Mouse (Mus musculus) urinary bladder, postnatal 14 days (tissue): ENCODE data around the gene Dip2a.
A peak's percentile ranks its signal among the peaks of the same experiment; 100 is the strongest.

Source experiments
- DNase-seq: peaks from one replicate; pipeline ENCODE4 v3.0.0; 2021; ENCODE audit warnings: low spot score

The Dip2a gene

GRCm38 (mm10) chr10:76306738-76307137, 38.4 kb downstream of the Dip2a start:
- no peak for DNase-seq

GRCm38 (mm10) chr10:76300133-76300532, 45.0 kb downstream of the Dip2a start:
- no peak for DNase-seq

GRCm38 (mm10) chr10:76293222-76293621, 51.9 kb downstream of the Dip2a start:
- no peak for DNase-seq

GRCm38 (mm10) chr10:76289936-76290671, 55.0 kb downstream of the Dip2a start:
- DNase-seq = no peak

- no peak for DNase-seq
Measured at GRCm38 (mm10) chr10:76289052-76289451, 56.0 kb downstream of the Dip2a start.

- DNase-seq = no peak
Measured at GRCm38 (mm10) chr10:76288268-76288993, 56.7 kb downstream of the Dip2a start.

GRCm38 (mm10) chr10:76278541-76279097, 66.5 kb downstream of the Dip2a start:
- DNase-seq = no peak

GRCm38 (mm10) chr10:76275256-76275655, 69.8 kb downstream of the Dip2a start:
- no peak for DNase-seq

- peak; percentile 61 for DNase-seq
Measured at GRCm38 (mm10) chr10:76271238-76271637, 73.9 kb downstream of the Dip2a start.

- no peak for DNase-seq
Measured at GRCm38 (mm10) chr10:76262431-76262830, 82.7 kb downstream of the Dip2a start.

- DNase-seq = no peak
Measured at GRCm38 (mm10) chr10:76261447-76261846, 83.6 kb downstream of the Dip2a start.

GRCm38 (mm10) chr10:76260358-76261059, 84.6 kb downstream of the Dip2a start:
- no peak for DNase-seq

- DNase-seq = no peak
Measured at GRCm38 (mm10) chr10:76259566-76260232, 85.4 kb downstream of the Dip2a start.

GRCm38 (mm10) chr10:76257719-76258390, 87.2 kb downstream of the Dip2a start:
- peak; percentile 54 for DNase-seq

GRCm38 (mm10) chr10:76257231-76257630, 87.9 kb downstream of the Dip2a start:
- no peak for DNase-seq

- DNase-seq = no peak
Measured at GRCm38 (mm10) chr10:76255617-76256016, 89.5 kb downstream of the Dip2a start.

- DNase-seq = peak; percentile 45
Measured at GRCm38 (mm10) chr10:76253536-76253935, 91.6 kb downstream of the Dip2a start, which contains the start of gene S100b. TSS of gene S100b (plus strand) at chr10:76253853.

- no peak for DNase-seq
Measured at GRCm38 (mm10) chr10:76253079-76253478, 92.0 kb downstream of the Dip2a start.

GRCm38 (mm10) chr10:76250870-76251269, 94.2 kb downstream of the Dip2a start:
- DNase-seq = no peak

GRCm38 (mm10) chr10:76248647-76248968, 96.5 kb downstream of the Dip2a start:
- no peak for DNase-seq

- no peak for DNase-seq
Measured at GRCm38 (mm10) chr10:76247960-76248646, 97.0 kb downstream of the Dip2a start.
